Mouse (Mus musculus) kidney, adult 2 months (tissue): Measurements from ENCODE around the gene Wdtc1.

Experiments used
- CTCF ChIP-seq: fragments of 200-500 bp; conservative IDR thresholded peaks from 2 replicates; pipeline ENCODE4 v1.5.1; 2011; ENCODE audit warnings: low read depth, mild to moderate bottlenecking, control low read depth, low read length, moderate library complexity, mixed read lengths; ENCODE audit not compliant: insufficient read depth, insufficient read length
- POLR2A ChIP-seq: fragments of 200-500 bp; IDR thresholded peaks from one replicate; pipeline ENCODE4 v1.6.1; 2011; ENCODE audit warnings: low read depth, low read length, control low read depth

GRCm38 (mm10) chr4:133300421-133300820 lies 52.9 kb downstream of the Wdtc1 start:
- no peak for TF ChIP-seq POLR2A
- no peak for TF ChIP-seq CTCF
